Mouse (Mus musculus): ENCODE data around the gene St3gal6.

DNA sequence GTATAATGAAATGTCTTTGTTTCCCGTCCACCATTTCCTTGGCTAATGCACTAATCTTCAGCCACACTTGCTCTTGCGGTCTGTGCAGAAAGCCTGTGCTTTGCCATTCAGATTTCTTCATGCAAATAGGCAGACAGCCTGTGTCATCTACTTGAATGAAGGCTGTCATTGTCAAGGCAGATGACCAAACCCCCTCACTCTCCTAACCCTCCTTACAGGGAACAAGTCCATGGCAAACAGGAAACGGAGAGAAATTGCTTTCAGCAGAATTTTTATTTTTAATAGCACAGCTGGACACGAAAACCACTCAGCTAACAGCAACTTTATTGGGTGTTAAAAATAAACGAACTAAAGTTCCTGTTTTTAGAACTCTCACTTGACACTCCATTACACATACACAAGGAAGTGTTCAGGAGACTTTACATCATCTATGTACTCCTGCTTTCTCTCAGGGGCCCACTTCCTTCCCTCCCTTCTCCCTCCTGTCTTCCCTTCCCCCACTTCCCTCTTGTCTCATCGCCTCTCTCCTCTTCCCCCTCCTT, 22.2 kb downstream of the St3gal6 start:
- no peak for TF ChIP-seq EP300 (IDR thresholded peaks at IDR 0.05; ENCODE audit: low read depth)
- no peak for TF ChIP-seq CTCF (IDR thresholded peaks at IDR 0.05; ENCODE audit: low read depth)

Data from heart, postnatal 0 days (tissue).